Mouse (Mus musculus): ENCODE results near the gene Tlx3.

Gene Tlx3

DNA sequence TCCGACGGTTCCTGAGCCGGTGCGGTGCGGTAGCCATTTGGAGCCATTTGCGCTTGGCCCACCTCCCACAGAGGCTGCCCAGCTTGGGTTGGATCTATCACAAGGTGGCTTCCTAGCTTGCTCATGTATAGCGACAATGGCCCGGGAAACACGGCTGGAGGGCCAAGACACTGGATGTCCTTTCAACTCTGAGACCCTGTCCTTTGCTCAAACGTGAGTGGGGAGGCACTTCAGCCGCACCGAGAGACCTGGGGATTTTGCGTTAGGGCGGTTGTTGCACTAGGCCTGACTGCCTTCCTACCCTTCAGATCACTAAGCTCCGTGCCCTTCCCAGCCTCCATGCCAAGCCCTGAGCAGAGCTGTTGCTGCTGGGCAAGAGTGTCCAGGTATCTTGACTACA is 5.7 kb downstream of the Tlx3 start:
- DNase-seq (ENCODE audit: low read depth, low spot score) = no peak

DNA sequence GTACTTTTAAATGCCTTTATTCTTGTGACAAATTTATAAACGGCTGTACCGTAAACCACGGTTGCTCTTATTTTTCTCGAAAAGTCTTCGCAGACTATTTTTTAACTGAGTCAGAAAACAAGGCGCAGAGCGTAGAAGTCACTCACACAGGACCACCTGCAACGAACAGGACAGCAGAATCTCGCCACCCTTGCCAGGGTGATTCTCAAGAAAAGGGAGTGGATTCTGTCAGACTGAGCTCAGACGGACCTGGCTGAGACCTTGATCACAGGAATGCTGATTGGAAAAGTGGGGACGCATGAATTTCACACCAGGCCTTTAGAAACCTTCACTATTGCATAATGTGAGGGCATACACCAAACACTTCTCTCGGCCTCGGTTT is 6.3 kb downstream of the Tlx3 start:
- DNase-seq (ENCODE audit: low read depth, low spot score) = no peak

DNA sequence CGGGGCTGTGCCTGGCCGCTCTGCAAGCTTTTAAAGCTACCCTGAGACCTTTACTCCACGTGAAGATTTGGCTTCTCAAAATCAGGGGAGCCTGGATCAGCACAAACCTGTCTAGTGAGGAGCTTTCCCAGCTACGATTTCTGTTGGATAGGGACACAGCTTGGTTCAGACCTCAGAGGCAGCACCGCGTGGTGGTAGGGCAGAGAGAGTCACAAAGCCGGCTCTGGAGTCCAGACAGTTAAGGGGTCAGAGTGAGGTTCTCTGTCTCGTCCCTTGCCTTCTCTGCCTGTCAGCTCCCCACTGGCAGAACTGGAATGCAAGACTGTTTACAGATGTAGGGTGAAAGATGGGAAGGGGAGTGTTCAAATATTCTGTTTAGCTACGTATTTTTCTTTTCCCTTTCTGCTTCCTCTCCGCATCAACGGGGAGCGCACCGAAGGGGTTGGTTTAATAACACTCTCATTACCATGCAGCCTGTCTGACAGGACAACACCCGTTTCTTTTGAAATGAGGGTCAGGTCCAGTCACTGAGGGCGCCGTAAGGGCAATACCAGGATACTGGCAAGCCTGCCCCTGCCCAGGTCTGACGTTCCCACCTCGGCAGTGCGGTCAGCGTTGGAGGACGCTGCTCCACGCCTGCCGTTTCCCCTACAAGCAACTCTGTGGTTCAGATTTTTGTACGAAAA is 6.8 kb downstream of the Tlx3 start:
- DNase-seq (ENCODE audit: low read depth, low spot score) = no peak

DNA sequence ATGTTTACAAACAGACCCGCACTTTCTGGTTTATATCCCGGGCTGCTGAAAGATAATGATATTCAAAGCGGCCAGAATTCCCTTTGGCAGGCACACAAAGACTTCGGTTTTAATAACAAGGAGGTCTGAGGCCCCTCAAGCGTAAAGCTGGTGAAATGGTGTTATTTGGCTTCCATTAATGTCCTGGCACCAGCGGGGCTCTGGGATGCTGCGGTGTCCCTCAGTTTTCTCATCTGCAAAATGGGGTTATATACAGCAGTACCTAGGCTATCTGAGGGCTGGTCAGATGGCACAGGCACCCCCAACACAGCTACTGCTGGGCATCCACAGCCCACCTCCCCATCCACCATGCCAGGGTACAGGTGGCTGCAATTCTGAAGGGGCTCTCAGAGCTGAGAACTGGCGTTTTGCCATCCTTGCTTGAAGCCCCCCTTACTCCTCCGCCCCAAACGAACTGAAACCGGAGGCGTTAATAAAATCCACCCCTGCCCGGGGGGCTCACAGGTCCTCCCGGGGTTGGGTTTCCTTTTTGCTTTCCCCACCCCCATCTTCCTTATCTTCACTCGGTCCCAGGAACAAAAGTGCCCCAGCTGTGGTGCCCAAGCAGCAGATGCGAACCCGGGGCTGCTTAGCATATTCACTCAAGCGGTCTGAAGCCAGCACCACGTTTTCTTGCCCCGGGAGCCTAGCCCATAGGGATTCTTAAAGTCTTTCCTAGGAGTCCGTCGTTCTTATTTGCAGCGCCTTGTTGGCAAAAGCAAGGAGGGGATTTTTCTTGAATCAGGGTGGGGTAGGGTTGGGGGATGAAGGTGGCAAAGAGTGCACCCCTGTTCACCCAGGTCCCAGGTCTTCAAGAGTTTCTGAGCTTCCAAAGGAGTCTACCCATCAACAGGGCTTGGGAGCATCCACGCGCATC is 7.6 kb downstream of the Tlx3 start:
- no peak for DNase-seq (ENCODE audit: low read depth, low spot score)

DNA sequence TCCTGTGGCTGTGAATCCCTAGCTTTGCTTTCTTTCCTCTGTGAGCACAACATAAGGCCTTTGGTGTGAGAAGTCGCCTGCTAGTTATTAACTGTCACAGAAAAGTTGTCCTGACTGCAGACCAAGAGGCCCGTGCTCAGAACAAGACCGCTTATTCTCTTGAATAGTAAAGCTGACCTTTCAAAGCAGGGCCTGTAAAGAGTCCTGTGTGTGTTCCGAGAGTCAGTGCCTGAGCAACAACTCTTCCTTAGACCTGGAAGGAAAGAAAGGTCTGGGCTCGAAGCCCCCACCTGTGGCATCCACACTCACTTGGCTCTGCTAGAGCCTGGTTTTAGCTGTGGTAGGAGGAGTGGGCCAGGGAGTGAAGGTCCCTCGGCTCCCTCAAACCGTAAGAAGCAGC is 8.3 kb downstream of the Tlx3 start:
- DNase-seq (ENCODE audit: low read depth, low spot score) = no peak

DNA sequence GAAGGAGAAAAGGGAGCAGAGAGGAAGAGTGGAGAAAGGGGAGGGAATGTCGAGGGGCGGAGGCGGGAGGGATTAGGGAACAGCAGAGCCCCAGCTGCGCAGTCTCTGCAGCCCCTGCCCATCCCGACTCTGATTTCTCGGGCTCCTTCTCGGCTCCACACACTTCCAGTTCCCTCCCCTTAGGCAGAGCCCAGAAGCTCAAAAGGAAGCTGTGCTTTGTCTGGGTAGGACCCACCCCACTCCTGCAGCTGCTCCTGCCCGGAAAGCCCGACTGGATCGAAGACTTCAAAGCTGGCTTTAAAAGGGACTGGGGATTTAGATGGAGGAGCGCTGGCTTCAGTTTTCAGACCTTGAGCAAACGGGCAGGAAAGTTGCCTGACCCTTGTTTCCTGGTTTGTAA is 9.7 kb downstream of the Tlx3 start:
- no peak for DNase-seq (ENCODE audit: low read depth, low spot score)

DNA sequence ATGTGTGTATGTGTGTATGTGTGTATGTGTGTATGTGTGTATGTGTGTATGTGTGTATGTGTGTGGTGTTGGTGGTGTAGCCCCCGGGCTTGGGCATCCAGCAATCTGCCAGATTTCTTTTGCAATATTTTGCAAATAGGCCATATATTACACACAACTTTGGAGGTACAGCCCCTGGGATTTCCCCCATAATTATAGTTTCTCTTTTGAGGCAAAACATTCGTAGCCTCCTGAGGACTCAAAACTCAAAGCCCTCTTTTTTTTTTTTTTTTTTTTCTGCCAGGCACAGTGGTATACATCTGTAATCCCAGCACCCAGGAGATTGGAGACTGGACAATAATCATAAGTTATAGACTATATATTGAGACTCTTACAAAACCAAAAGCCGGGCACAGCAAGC is 21.6 kb downstream of the Tlx3 start:
- DNase-seq (ENCODE audit: low read depth, low spot score) = no peak

DNA sequence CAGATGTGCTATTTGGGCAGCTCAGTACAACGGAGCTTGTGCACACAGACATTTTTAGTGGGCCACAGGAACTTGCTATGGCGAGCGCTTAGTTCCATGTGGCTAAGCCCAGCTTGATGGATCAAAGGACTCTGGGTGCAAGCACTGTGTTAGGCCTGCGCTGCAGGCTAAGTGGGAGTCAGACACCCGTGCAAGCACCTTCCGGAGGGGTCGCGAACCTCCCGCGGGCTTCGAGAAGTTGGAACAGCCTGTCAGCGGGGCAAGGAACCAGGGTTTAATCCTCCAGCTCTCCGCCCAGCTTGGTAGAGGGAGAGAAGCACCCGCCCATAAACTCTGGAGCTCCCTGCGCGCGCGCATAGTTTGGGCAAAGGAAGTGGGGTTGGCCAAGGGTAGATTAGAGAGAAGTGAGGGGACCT is 22.7 kb downstream of the Tlx3 start:
- no peak for DNase-seq (ENCODE audit: low read depth, low spot score)

DNA sequence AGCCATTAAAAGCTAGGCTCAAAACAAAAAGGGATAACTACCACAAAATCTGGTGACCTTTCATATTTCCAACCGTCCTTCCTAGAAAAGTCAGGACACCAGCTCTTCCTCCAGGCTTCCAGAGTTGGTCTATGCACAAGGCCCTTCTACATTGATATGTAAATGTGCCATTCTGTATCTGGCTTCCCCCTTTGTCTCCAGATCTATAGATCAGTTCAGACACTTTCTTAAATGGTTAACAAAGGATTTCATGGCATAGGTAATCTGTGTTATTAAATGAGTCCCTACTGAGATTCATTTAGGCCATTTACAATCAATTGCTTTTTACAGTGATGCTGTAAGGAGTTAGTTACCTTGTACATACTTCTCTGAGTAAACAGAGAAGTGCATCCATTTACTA is 23.6 kb downstream of the Tlx3 start:
- no peak for DNase-seq (ENCODE audit: low read depth, low spot score)

DNA sequence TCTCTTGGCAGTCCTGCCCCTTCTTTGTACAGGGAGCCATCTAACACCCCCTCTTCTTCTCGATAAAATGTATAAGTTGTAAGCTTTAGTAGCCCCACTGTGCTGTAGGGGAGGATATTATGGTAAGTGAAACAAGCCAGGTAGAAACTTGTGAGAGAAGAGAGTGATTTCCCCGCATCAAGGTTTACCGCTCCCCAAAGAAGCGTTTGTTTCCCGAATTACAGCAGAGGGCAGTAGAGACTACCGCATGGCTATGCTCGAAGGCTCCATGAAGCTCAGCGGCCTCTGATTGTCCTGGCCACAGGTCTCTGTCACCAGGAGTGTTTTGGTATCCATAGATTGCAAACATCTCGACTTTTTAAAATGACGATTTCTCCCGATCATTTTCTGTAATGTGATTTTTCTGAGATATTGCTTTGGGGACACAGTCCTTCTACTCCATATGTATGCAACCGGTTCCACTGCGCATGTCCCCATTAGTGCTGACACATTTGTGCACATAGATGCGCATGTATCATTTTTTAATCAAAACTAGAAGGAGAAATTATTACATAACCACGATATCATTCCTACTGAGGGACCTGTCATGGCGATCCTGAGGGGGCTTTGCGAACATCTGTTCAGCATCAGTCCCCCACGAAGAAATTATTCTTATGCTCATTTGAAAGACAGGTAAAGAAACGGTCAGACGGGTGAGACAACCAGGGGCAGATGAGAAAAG is 26.7 kb downstream of the Tlx3 start:
- peak; percentile 79 for DNase-seq (ENCODE audit: low read depth, low spot score)

DNA sequence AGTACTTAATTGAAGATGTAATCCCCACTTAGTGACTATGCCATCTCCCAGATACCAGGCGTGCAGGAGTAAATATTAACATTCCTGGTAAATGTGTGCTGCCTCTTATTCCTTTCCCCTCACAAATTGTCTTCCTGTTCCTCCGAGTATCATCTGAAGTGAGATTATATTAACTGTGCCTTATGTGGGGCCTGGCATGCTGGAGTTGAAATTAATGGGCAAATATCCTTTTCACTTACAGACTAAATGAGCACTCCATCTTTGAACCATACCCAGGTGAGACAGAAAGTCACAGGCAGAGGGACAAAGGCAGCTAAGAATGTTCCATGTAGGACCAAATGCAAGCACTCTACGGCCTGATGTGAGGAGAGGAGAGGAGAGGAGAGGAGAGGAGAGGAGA is 27.6 kb downstream of the Tlx3 start:
- no peak for DNase-seq (ENCODE audit: low read depth, low spot score)

DNA sequence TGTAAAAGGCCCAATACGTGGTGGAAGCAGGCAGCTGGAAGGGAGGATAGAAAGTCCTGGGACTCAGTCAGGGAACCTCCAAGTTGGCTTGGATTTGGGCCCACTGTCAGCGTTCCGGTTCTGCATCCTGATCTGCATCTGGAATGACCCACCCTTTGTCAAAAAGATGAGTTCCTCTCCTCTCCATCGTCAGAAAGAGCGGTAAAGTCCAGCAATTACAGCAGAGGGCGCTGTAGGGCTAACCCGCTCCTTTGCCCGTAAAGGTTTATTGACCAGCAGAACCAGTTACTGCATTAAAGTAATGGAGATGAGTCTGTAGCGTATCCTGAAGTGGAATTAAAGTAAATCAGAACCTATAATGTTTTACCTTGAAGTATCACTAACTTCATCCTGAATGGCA is 32.9 kb downstream of the Tlx3 start:
- peak; percentile 43 for DNase-seq (ENCODE audit: low read depth, low spot score)

DNA sequence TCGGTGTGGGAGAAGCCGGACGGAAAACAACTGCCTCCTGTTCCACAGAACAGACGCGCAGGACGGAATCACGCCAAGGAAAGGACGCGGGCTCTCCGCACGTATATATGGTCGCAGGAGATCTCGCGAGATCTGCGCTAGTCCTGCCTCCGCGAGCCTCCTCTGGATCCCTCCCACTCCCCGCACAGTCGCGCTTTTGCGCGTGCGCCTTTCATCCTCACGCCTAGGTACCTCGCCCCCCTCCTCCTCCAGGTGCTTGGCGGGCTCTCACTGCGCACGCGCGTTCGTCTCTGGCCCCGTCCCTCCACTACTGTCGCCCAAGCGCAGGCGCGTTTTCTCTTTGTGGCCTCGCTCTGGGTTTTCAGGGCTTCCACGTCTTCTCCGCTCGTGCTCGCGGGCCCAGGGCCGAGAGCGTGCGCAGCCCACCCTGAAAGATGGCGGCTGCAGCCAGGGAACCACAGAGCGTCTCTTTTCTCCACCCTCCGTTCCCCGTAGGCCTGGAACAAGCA is 40.3 kb downstream of the Tlx3 start, which contains the start of gene Npm1:
Npm1 (minus strand) TSS at position 209 of the 509 bp plus-strand sequence.
- peak; percentile 100 for DNase-seq (ENCODE audit: low read depth, low spot score)

DNA sequence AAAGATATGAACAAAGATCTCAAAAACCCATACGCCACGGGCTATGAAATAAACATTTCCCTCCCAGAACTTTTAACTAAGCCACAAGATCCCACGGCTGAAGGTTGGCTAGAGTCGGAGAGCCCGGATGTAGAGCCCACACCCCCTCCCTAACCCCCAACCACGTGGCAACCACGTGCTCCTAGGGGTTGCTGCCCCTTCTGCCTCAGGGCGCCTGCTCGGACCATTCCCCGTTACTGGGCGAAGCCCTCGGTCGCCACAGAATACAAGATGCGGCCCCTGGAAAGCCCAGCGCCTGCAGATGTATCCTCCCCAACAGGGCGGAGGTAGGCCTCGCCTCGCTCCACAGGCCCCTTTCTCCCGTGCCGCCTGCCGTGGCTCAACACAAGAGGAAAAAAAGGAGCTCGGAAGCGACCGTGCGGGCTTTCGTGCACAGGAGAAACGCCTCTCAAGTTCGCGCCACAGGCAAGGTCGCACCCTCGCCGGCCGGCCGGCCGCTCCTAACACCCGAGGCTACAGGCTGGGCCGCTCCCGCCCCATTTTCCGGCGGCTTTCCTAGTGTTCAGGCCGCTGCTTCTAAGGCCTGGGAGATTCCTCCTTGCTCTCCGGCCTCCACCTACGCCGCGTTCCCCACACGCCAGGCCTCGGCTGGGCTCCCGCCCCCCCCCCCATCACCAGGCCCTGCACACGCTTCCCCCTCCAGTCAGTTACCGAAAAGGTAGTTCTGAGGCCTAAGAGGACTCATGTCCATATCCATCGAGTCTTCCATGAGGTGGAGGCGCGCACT is 41.0 kb downstream of the Tlx3 start:
- DNase-seq (ENCODE audit: low read depth, low spot score) = peak; percentile 74

DNA sequence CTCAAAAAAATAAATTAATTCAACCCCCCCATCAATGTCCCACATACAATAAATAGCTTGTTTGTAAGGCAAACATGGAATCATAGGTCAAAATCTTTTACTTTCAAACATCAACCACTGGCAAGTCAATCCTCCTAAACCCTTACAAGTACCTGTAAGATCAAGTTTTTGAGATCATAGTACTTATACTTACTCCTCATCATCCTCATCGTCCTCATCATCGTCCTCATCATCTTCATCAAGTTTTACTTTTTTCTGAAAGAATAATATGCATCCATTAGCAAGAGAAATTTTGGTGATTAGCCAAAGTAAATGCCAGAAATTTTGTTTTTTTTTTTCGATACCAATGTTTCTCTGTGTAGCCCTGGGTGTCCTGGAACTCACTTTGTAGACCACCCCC is 43.6 kb downstream of the Tlx3 start:
- DNase-seq (ENCODE audit: low read depth, low spot score) = no peak

DNA sequence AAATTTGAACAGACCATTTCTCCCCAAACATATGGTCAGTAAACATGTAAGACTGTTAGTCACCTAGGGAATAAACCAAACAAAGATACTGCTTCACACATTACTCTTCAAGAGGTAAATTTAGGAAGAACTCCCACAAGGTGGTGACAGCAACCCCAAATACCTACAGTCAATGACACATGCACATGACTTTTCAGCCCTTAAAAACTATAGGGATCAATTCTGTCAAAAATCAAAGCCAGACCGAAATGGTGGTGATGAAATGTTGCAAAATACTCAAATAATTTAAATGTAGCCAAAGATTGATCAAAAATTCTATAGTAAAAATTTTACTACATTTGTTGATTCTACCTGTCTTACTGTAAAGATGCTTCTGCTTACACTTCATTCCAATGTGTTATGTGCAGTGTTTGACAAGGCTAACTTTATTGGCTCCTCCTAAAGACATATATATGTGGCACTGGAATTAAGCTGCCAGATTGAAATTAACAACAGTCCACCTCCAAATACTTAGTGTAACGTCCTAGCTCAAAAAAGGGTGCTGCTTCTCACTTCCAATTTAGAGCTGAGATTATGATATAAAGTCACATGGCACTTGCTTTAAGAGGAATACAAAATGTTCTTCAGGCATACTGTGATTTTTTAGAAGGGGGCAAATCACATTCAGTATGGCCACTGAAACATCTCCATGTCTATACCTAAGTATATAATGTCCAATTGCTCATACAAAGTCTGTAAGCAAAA is 45.8 kb downstream of the Tlx3 start:
- DNase-seq (ENCODE audit: low read depth, low spot score) = no peak

DNA sequence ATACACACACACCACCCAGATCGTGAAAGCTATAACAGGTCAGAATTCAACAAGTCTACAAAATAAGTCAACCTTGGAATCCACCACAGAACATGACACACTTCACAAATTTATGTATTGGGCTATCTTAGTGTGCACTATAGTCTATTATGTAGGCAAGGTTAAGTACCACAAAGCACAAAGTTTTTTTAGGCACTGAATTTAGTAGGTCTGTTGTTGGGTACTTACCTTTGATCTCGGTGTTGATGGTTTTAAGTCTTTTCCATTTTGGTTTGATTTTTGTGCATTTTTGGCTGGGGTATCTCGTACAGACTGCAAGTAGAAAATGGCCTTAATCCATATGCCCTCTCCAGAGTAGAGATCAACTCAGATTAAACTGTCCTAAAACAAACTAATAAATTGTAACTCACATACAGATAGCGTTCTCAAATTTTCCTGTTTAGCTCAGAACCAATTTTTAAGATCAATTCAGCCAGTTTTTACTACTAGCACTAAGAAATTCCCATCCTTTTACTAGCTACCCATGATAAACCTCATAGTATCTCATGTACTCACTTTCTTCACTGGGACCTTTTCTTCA is 46.9 kb downstream of the Tlx3 start:
- DNase-seq (ENCODE audit: low read depth, low spot score) = no peak

DNA sequence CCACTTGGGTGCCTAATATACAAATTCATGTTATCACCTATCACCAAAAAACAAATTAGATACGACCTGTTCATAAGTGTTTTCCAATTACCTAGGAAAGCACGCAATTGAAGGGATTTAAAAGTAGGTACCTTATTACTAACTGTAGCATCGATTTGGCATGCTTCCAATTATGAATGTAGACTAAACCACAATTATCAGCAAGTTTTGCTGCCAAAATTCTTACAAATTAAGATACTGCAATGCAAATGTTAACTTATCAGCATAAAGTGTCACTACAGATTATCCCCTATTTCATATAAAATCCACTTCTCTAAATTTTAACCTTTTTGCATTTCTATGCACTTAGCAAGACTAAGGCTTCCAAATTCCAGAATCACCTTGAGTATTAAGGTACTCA is 48.9 kb downstream of the Tlx3 start:
- no peak for DNase-seq (ENCODE audit: low read depth, low spot score)

DNA sequence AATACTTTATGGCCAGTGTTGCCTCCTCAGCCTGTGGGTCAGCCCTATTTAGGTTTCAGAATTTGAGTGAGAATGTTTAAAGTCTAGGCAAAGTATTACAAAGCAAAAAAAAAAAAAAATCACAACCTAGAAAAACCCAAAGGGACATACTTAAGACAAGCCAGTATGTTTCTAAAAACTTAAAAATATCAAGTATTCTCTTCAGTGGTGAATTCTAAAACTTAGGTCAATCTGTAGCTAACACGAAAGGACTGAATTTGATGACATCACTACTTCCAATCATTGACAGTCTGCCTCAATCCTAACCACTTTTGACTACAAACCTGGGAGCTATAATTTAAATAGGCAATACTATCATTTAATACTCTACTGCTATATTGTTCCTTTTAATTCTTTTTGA is 50.4 kb downstream of the Tlx3 start:
- DNase-seq (ENCODE audit: low read depth, low spot score) = no peak

DNA sequence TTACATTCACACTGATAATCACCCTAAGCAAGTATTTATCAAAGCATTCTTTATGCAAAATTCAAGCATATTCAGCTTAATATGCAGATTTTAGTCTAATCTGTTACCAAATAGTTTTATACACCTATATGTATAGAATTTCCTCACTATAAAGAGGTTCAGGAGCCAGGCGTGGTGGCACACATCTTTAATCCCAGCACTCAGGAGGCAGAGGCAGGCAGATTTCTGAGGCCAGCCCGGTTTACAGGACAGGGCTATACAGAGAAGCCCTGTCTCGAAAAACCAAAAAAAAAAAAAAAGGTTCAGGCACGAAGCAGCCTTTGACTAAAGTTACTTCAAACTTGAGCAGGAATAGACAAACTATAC is 51.6 kb downstream of the Tlx3 start:
- no peak for DNase-seq (ENCODE audit: low read depth, low spot score)

All from brain, adult 2 months (tissue).